Comparison of ENCODE assay signal across 9 mouse cellular contexts in the genomic region with DNA sequence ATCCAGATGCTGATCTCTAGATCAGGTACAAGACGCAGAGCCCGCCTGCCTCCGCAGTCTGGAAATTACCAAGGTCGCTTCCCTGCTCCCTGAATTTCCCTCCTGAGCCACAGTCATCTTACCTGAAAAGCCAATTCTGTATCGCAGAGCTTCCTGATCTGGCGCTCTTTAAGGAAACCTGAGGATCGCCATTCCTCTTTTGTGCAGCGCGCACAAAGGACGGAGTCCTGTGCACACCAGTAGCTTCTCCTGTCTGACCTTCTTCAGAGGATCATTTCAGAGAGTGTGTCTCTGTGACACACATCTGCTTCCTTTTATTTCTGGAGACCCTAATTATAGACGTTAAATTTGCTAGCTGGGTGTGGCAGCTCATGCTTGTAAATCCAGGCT. TPM values are rescaled to one million over a fixed set of nuclear protein-coding genes. Genes with fewer than 3 reads are reported as not detected.
A peak's percentile ranks its signal among the peaks of the same experiment; 100 is the strongest.
DNase-seq lines count a peak whose midpoint lies in the region; ATAC-seq and TF ChIP-seq lines count a peak whose summit lies in the region.
"Had no signal": no experiment of that assay in that cellular context is flagged by ENCODE, and none has a peak within 500 bp of the region (broad histone marks: within the 10 kb centered on the region; RNA-seq: fewer than 3 reads in every experiment).

No protein-coding gene starts in this region.

- H3K9ac ChIP-seq in kidney, embryonic 15.5 days: peak overlapping the region; percentile 43
- H3K9ac ChIP-seq in embryonic facial prominence, embryonic 15.5 days: no peak overlapping the region
- H3K9ac ChIP-seq in neural tube, embryonic 14.5 days (replicated peaks; ENCODE audit: low read depth, low read length): peak overlapping the region; percentile 67

- no peak overlapping the region for H3K27ac ChIP-seq in kidney, embryonic 15.5 days
- no peak overlapping the region for H3K27ac ChIP-seq in kidney, adult 2 months (ENCODE audit: insufficient read depth, low read depth, low read length)
- H3K27ac ChIP-seq in embryonic facial prominence, embryonic 15.5 days (replicated peaks): no peak overlapping the region
- H3K27ac ChIP-seq in limb, embryonic 10.5 days: peak overlapping the region; percentile 85
- peak overlapping the region; percentile 93 for H3K27ac ChIP-seq in neural tube, embryonic 14.5 days (ENCODE audit: low read depth, low read length)

- peak overlapping the region; percentile 60 for H3K4me3 ChIP-seq in kidney, embryonic 15.5 days (replicated peaks)
- H3K4me3 ChIP-seq in kidney, adult 2 months (ENCODE audit: insufficient read depth, low read depth, low read length): no peak overlapping the region
- peak overlapping the region; percentile 47 for H3K4me3 ChIP-seq in embryonic facial prominence, embryonic 15.5 days (replicated peaks)
- H3K4me3 ChIP-seq in limb, embryonic 10.5 days: peak overlapping the region; percentile 66
- H3K4me3 ChIP-seq in neural tube, embryonic 14.5 days (ENCODE audit: low read depth, low read length): peak overlapping the region; percentile 54

- TF ChIP-seq CTCF in kidney, adult 2 months (conservative IDR thresholded peaks at IDR 0.05; ENCODE audit: insufficient read depth, insufficient read length, low read depth, low read length): no peak

- WGBS in kidney, embryonic 15.5 days: 0% methylated on average over 11 of the region's 11 CpGs
- WGBS in kidney, adult 2 months: 4% methylated on average over 11 of the region's 11 CpGs
- WGBS in embryonic facial prominence, embryonic 15.5 days: 0% methylated on average over 11 of the region's 11 CpGs
- WGBS in limb, embryonic 10.5 days: under 1% methylated on average over 11 of the region's 11 CpGs
- under 1% methylated on average over 11 of the region's 11 CpGs for WGBS in neural tube, embryonic 14.5 days

- no peak for DNase-seq in kidney, adult 2 months
- no peak for DNase-seq in limb, embryonic 10.5 days (ENCODE audit: low spot score)
- DNase-seq in gastrocnemius, postnatal 10 days: no peak
- no peak for DNase-seq in frontal cortex, postnatal 25 days (ENCODE audit: low spot score in 2 of 2)
- no peak for DNase-seq in frontal cortex, postnatal 14 days (ENCODE audit: low spot score in 2 of 2)

- H3K36me3 ChIP-seq in kidney, embryonic 15.5 days: no peaks in the 10 kb centered on the region
- no peaks in the 10 kb centered on the region for H3K36me3 ChIP-seq in kidney, adult 2 months (ENCODE audit: control insufficient read depth, insufficient read depth, low read length)
- H3K36me3 ChIP-seq in embryonic facial prominence, embryonic 15.5 days: no peaks in the 10 kb centered on the region
- no peaks in the 10 kb centered on the region for H3K36me3 ChIP-seq in limb, embryonic 10.5 days
- no peaks in the 10 kb centered on the region for H3K36me3 ChIP-seq in neural tube, embryonic 14.5 days (ENCODE audit: control insufficient read depth, insufficient read depth, low read length)

- H3K27me3 ChIP-seq in kidney, embryonic 15.5 days: no peaks in the 10 kb centered on the region
- no peaks in the 10 kb centered on the region; the same call in 1 of the 2 replicates for H3K27me3 ChIP-seq in kidney, adult 2 months (replicated peaks; ENCODE audit: control insufficient read depth, insufficient read depth, low read length)
- H3K27me3 ChIP-seq in embryonic facial prominence, embryonic 15.5 days: no peaks in the 10 kb centered on the region
- H3K27me3 ChIP-seq in limb, embryonic 10.5 days (ENCODE audit: low read depth, poor library complexity, severe bottlenecking): 0 out of 2 replicates have a peak, but pooled peaks cover 2% of the 10 kb centered on the region
- no peaks in the 10 kb centered on the region for H3K27me3 ChIP-seq in neural tube, embryonic 14.5 days (ENCODE audit: control insufficient read depth, insufficient read depth, low read length)

- TF ChIP-seq POLR2A in kidney, adult 2 months (IDR thresholded peaks at IDR 0.05; ENCODE audit: low read depth, low read length): no peak

- ATAC-seq in kidney, embryonic 15.5 days (replicated peaks; ENCODE audit: low FRiP score): no peak; the same call in none of the 2 replicates
- no peak for ATAC-seq in embryonic facial prominence, embryonic 15.5 days (ENCODE audit: insufficient number of reproducible peaks, low FRiP score, low TSS enrichment, low read depth)
- peak; percentile 65 for ATAC-seq in neural tube, embryonic 14.5 days (ENCODE audit: low read depth)
- ATAC-seq: inflammation-experienced regulatory T-cells, adult 6 months had no signal

- peaks cover 7% of the 10 kb centered on the region; the same call in 1 of the 2 replicates for H3K4me1 ChIP-seq in kidney, embryonic 15.5 days
- H3K4me1 ChIP-seq in kidney, adult 2 months (ENCODE audit: control insufficient read depth, insufficient read depth, low read length): no peaks in the 10 kb centered on the region
- H3K4me1 ChIP-seq in embryonic facial prominence, embryonic 15.5 days: 0 out of 2 replicates have a peak, but pooled peaks cover 12% of the 10 kb centered on the region
- H3K4me1 ChIP-seq in limb, embryonic 10.5 days: 0 out of 2 replicates have a peak, but pooled peaks cover 12% of the 10 kb centered on the region
- H3K4me1 ChIP-seq in neural tube, embryonic 14.5 days (ENCODE audit: control insufficient read depth, insufficient read depth, low read length): 0 out of 2 replicates have a peak, but pooled peaks cover 3% of the 10 kb centered on the region

- peak overlapping the region; percentile 72 for H3K4me2 ChIP-seq in kidney, embryonic 15.5 days
- peak overlapping the region; percentile 65 for H3K4me2 ChIP-seq in embryonic facial prominence, embryonic 15.5 days (replicated peaks)
- H3K4me2 ChIP-seq in neural tube, embryonic 14.5 days (ENCODE audit: low read depth, low read length): peak overlapping the region; percentile 49

- H3K9me3 ChIP-seq in kidney, embryonic 15.5 days (replicated peaks): no peaks in the 10 kb centered on the region
- H3K9me3 ChIP-seq in embryonic facial prominence, embryonic 15.5 days (replicated peaks): no peaks in the 10 kb centered on the region
- no peaks in the 10 kb centered on the region for H3K9me3 ChIP-seq in limb, embryonic 10.5 days (replicated peaks)
- H3K9me3 ChIP-seq in neural tube, embryonic 14.5 days (ENCODE audit: control insufficient read depth, low read length): no peaks in the 10 kb centered on the region

RNA-seq across cellular contexts. Expression of a gene that starts 47.7 kb away (rescaled TPM):
- polyA plus RNA-seq in kidney, embryonic 15.5 days (2015; fragmentation: Nextera tagmentation; extraction: Ambion mirVana): 12.1 and 12.5 TPM in 2 replicates
- polyA plus RNA-seq in kidney, adult 2 months (2012; rRNA removed): 0.39 and 0.44 TPM in 2 replicates
- 7.7 and 9.0 TPM in 2 replicates for polyA plus RNA-seq in embryonic facial prominence, embryonic 15.5 days (2015; fragmentation: Nextera tagmentation; extraction: Ambion mirVana)
- 22.4 and 27.0 TPM in 2 replicates for polyA plus RNA-seq in limb, embryonic 10.5 days (2016; fragmentation: Nextera tagmentation; extraction: Ambion mirVana)
- polyA plus RNA-seq in neural tube, embryonic 14.5 days (2014; fragmentation: Nextera tagmentation; extraction: Ambion mirVana): 16.4 and 17.1 TPM in 2 replicates
- total RNA-seq in gastrocnemius, postnatal 10 days (2021): 1 to 10 TPM in 1 of 2 experiments, under 1 TPM in 1; 0.73 to 1.2 TPM
- polyA plus RNA-seq: inflammation-experienced regulatory T-cells, adult 6 months had no signal

Comparison
In these comparisons a context has a peak if more than half of its experiments do, and no peak if none do; other contexts are left out.
1. H3K27ac ChIP-seq: peak in limb, embryonic 10.5 days (single experiment) and neural tube, embryonic 14.5 days (single experiment); none in kidney, embryonic 15.5 days (single experiment), kidney, adult 2 months (single experiment) and embryonic facial prominence, embryonic 15.5 days (single experiment).
2. Peak in every context shown above with its lines, with median percentiles within 50 percentile points of each other: H3K4me2 ChIP-seq.